Mouse (Mus musculus): ENCODE measurements around the gene Tex48. TPM values are rescaled to one million over a fixed set of nuclear protein-coding genes. Genes with fewer than 3 reads are reported as not detected.

Gene Tex48
- polyA plus RNA-seq, 1 experiment from 2014 or later, result not detected

DNA sequence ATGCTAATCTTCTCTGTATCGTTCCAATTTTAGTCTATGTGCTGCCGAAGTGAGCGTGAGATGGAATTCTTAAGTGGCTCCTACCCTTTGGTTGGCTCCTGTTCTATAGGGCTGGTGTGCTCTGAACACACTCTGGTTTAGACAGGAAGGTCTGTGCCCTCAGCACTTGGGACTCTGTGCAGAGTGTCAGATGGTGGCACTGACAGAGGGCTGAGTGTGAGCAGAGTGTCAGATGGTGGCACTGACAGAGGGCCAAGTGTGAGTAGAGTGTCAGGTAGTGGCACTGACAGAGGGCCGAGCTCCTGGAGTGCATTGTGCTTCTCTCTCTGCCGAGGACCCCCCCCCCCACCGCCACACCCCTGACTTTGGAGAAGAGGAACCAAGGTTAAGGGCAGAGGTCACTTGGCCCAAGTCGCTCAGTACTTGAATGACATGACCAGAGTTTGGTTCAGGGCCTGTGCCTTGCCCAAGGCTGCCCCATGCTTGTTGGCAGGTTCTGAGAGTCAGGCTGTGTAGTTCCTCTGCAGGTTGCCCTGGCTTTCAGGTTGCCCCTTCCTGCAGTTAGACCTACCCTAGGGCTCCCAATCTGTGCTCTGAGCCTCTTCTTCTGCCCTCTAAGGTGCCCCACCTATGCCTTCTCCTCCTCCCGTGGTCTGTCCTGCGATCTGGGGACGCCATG is 54.4 kb downstream of the Tex48 start:
- H3K4me2 ChIP-seq, result no peak overlapping the region
- no peak overlapping the region for H3K9ac ChIP-seq (replicated peaks)
- WGBS, result 90% methylated on average over 9 of the region's 10 CpGs
- H3K27me3 ChIP-seq, result no peaks in the 10 kb centered on the region
- H3K4me3 ChIP-seq (replicated peaks), result no peak overlapping the region
- peaks cover 17% of the 10 kb centered on the region for H3K4me1 ChIP-seq (replicated peaks)
- H3K27ac ChIP-seq, result no peak overlapping the region
- H3K36me3 ChIP-seq, result peaks cover 36% of the 10 kb centered on the region
- no peaks in the 10 kb centered on the region for H3K9me3 ChIP-seq
- no peak for ATAC-seq (ENCODE audit: insufficient number of reproducible peaks, insufficient read depth, low FRiP score, low TSS enrichment, low read depth)

DNA sequence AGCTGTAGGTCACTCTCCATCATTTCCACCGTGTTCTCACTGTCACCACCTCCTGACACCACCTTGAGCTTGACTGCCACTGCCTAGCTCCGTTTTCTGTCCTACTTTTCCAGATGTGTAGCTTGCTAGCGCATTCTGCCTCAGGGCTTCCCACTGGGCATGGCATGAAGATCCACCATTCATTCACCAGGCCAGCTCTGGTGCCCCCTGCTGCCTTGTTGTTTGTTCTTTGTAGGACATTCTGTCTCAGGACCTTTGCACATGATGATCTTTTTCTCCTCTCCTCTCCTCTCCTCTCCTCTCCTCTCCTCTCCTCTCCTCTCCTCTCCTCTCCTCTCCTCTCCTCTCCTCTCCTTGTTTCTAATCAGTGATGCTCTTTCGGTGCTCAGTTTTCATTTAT is 59.5 kb downstream of the Tex48 start:
- peaks cover 39% of the 10 kb centered on the region for H3K4me1 ChIP-seq (replicated peaks)
- H3K27ac ChIP-seq, result no peak overlapping the region
- 89% methylated on average over 4 of the region's 4 CpGs for WGBS
- peaks cover 23% of the 10 kb centered on the region for H3K36me3 ChIP-seq
- ATAC-seq (ENCODE audit: insufficient number of reproducible peaks, insufficient read depth, low FRiP score, low TSS enrichment, low read depth), result no peak
- no peak overlapping the region for H3K9ac ChIP-seq (replicated peaks)
- H3K4me3 ChIP-seq (replicated peaks), result no peak overlapping the region
- no peak overlapping the region for H3K4me2 ChIP-seq
- no peaks in the 10 kb centered on the region for H3K9me3 ChIP-seq
- H3K27me3 ChIP-seq, result no peaks in the 10 kb centered on the region

DNA sequence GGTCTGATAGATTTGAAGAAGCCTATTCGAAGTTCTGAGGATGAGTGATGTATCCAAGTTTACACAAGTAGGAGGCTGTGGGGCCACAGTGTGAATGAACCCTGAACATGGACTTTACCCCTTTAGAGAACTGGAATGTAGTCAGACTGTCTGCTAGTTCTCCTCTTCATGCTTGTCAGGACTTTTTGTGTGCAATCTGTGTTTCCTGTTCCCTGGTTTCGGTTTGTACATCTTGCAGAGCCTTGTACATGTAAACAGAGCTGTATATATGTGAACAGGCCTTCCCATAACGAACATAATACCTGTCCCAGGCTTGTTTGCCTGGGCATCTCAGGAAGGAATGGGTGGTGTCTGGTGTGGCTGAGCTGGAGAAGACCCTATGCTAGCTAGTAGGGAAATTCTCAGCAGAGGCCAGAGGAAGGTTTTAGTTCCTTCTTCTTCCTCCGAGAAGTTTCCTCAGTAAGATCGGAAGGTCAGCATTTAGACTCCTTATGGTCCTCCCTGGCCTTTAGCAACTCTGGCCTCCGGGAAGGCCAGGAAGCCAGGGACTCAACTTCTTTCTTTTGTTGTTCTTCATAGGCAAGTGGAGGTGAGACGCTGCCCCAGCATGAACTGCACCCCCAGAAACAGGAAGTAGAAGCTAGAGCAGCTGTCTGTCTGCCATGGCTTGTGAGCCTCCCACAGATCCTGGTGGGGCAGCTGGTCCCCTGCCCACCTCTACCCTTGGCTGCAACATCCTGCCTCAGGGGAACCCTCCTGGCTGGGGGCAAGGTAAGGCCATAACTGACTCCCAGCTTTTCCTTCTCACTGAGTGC is 60.2 kb downstream of the Tex48 start:
- Histone ChIP-seq H3K4me1 (replicated peaks) (peaks cover 45% of the 10 kb centered on the region), H3K4me2 (no peak overlapping the region), H3K36me3 (peaks cover 23% of the 10 kb centered on the region), H3K27ac (no peak overlapping the region), H3K27me3 (no peaks in the 10 kb centered on the region), H3K4me3 (replicated peaks) (no peak overlapping the region), H3K9me3 (no peaks in the 10 kb centered on the region), H3K9ac (replicated peaks) (no peak overlapping the region)
- WGBS, result 79% methylated on average over 7 of the region's 7 CpGs
- no peak for ATAC-seq (ENCODE audit: insufficient number of reproducible peaks, insufficient read depth, low FRiP score, low TSS enrichment, low read depth)

DNA sequence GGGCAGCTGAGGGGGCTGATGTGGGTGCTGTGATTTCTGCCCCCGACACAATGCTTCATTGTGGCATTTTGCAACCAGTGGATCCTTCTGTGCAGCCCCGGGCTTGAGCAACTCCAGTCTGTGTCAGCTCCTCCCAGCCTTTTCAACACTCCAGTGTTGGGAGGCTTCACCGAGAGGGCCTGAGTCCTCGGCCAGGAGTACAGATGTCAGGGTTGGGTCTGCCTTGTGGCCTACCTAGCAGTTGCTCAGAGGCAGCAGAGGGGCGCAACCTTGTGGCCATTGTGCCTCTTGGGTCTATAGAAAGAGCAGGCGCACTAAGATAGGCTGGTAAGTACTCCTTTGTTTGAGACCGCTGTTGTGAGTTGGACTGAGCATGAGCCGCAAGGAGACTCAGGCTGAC is 62.1 kb downstream of the Tex48 start:
- Histone ChIP-seq H3K27ac (no peak overlapping the region), H3K4me3 (replicated peaks) (no peak overlapping the region), H3K9ac (replicated peaks) (no peak overlapping the region), H3K4me1 (replicated peaks) (peaks cover 48% of the 10 kb centered on the region), H3K9me3 (no peaks in the 10 kb centered on the region), H3K4me2 (no peak overlapping the region), H3K27me3 (no peaks in the 10 kb centered on the region), H3K36me3 (peaks cover 18% of the 10 kb centered on the region)
- WGBS, result 79% methylated on average over 8 of the region's 8 CpGs
- ATAC-seq (ENCODE audit: insufficient number of reproducible peaks, insufficient read depth, low FRiP score, low TSS enrichment, low read depth), result no peak

DNA sequence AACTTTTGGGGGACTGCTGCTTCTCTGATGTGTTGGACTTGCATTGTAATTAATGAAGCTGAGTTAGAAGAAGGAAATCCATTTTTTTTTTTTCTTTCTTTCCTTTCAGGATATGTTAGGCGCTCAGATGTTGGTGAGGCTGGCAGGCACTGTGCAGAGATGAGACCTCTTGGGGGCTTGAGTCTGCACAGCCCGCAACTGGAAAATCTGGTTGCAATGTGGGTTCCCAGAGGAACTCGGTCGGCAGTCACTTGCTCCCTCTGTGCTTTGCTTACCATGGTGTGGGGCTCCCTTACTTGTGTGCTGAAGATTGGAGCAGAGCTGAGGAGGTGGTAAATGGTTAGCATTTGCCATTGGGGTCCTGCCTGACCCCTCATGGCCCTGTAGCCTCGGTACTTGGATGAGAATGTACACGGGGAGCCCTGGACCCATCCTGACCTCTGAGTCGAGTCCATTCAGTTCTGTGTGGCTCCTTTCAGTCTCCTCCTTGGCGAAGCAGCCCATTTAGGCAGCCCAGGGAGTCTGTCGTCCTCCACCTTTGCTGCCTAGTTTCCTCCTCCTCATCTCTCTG is 63.0 kb downstream of the Tex48 start:
- ATAC-seq (ENCODE audit: insufficient number of reproducible peaks, insufficient read depth, low FRiP score, low TSS enrichment, low read depth), result no peak; the same call in 1 of the 2 replicates
- Histone ChIP-seq H3K36me3 (peaks cover 24% of the 10 kb centered on the region), H3K4me3 (replicated peaks) (peak overlapping the region; percentile 70), H3K4me2 (peak overlapping the region; percentile 69), H3K27ac (peak overlapping the region; percentile 75), H3K4me1 (replicated peaks) (peaks cover 48% of the 10 kb centered on the region), H3K9me3 (no peaks in the 10 kb centered on the region), H3K9ac (replicated peaks) (peak overlapping the region; percentile 87), H3K27me3 (no peaks in the 10 kb centered on the region)
- 40% methylated on average over 9 of the region's 9 CpGs for WGBS

- Histone ChIP-seq H3K4me3 (replicated peaks) (peak within 1 kb of the TSS; percentile 70), H3K27me3 (no peaks in the 10 kb centered on the region), H3K9me3 (no peaks in the 10 kb centered on the region), H3K4me1 (replicated peaks) (peaks cover 48% of the 10 kb centered on the region), H3K36me3 (peaks cover 27% of the 10 kb centered on the region), H3K27ac (peak within 1 kb of the TSS; percentile 75), H3K4me2 (peak within 1 kb of the TSS; percentile 69), H3K9ac (replicated peaks) (peak within 1 kb of the TSS; percentile 87)
- under 1% methylated on average over 81 of the region's 81 CpGs for WGBS
- ATAC-seq (ENCODE audit: insufficient number of reproducible peaks, insufficient read depth, low FRiP score, low TSS enrichment, low read depth), result peak; percentile 77
These were observed 63.7 kb downstream of the Tex48 start, which contains the start of gene Tmem268 for GRCm38 (mm10) chr4:63558407-63559081. Tmem268 (plus strand) TSS chr4:63558781.

DNA sequence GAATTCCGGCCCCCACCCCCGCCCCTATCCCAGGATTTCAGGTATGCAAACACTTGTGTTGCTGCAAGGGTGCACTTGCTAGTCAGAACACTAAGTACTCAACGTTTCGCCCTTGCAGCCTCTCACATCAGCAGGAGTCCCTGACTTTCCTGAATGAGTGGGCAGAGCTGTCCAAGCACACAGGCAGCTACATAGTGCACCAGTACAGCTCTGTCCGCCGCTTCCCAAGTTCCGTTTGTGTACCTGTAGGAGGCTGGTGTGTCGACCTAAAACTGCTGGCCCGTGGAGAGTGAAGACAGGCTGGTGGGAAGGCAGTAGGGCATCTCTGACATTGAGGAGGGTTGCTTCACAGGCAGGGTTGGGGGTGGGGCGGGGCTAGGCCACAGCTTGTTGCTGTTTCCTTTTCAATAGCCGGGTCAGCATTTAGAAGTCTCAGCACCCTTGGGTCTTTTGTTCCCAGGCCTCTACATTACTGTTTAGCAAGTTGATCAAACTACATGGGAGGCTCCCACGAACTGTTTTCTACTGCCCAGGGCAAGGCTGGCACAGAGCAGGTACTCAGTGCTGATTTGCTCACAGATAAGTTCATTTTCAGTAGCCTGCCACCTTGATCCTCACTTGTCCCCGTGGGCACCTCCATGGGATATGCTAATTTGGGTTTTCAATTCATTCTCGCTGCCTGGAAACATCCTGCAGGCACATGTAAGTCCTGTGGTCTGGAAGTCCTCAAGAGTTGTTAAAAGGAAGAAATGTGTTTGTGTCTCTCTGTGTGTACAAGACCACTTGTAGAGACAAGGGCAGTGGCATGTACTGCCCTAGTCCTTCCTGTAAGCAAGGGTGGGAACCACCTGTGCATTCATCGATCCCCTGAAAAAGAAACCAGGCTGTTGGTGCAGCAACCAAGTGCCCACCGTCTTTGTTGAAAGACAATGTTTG is 64.8 kb downstream of the Tex48 start:
- peak overlapping the region; percentile 70 for H3K4me3 ChIP-seq (replicated peaks)
- peak overlapping the region; percentile 69 for H3K4me2 ChIP-seq
- peaks cover 45% of the 10 kb centered on the region for H3K4me1 ChIP-seq (replicated peaks)
- no peak for ATAC-seq (ENCODE audit: insufficient number of reproducible peaks, insufficient read depth, low FRiP score, low TSS enrichment, low read depth)
- H3K36me3 ChIP-seq, result peaks cover 30% of the 10 kb centered on the region
- no peaks in the 10 kb centered on the region for H3K27me3 ChIP-seq
- H3K9ac ChIP-seq (replicated peaks), result no peak overlapping the region
- 37% methylated on average over 16 of the region's 16 CpGs for WGBS
- H3K9me3 ChIP-seq, result no peaks in the 10 kb centered on the region
- no peak overlapping the region for H3K27ac ChIP-seq

Other genes with a start within 250 kb of the Tex48 start
- 10.0 and 11.3 TPM in 2 replicates for gene Akna, start 219.1 kb downstream of the Tex48 start, polyA plus RNA-seq (2016; fragmentation: Nextera tagmentation; extraction: Ambion mirVana)
- 14.7 and 14.8 TPM in 2 replicates for gene Whrn, start 126.4 kb downstream of the Tex48 start, polyA plus RNA-seq (2016; fragmentation: Nextera tagmentation; extraction: Ambion mirVana)
- gene Atp6v1g1, start 77.7 kb downstream of the Tex48 start, polyA plus RNA-seq (2016; fragmentation: Nextera tagmentation; extraction: Ambion mirVana), result 293 and 317 TPM in 2 replicates
- 8.8 and 11.6 TPM in 2 replicates for gene Tmem268, start 63.6 kb downstream of the Tex48 start, polyA plus RNA-seq (2016; fragmentation: Nextera tagmentation; extraction: Ambion mirVana)
- gene Gm11213, start 17.2 kb downstream of the Tex48 start, polyA plus RNA-seq (2016; fragmentation: Nextera tagmentation; extraction: Ambion mirVana), result not detected in 2 replicates
- gene Gm11214, start 41.0 kb upstream of the Tex48 start, polyA plus RNA-seq (2016; fragmentation: Nextera tagmentation; extraction: Ambion mirVana), result not detected in 2 replicates
- gene Tnfsf15, start 122.7 kb upstream of the Tex48 start, polyA plus RNA-seq (2016; fragmentation: Nextera tagmentation; extraction: Ambion mirVana), result 0.06 TPM in 1 of 2 replicates, not detected in the other
- 0.05 TPM in 1 of 2 replicates, not detected in the other for gene Tnfsf8, start 238.9 kb upstream of the Tex48 start, polyA plus RNA-seq (2016; fragmentation: Nextera tagmentation; extraction: Ambion mirVana)